Mouse (Mus musculus): ENCODE measurements around the gene Srxn1. TPM values are rescaled to one million over a fixed set of nuclear protein-coding genes. Genes with fewer than 3 reads are reported as not detected.

Gene Srxn1
- polyA plus RNA-seq, 1 experiment from 2014 or later: 18.7 TPM

GRCm38 (mm10) chr2:152155414-152156208 is 50.3 kb downstream of the Srxn1 start:
- 56% methylated on average over 7 of the region's 7 CpGs for WGBS
- no peak overlapping the region for H3K4me3 ChIP-seq
- DNase-seq (ENCODE audit: low spot score): no peak

DNA sequence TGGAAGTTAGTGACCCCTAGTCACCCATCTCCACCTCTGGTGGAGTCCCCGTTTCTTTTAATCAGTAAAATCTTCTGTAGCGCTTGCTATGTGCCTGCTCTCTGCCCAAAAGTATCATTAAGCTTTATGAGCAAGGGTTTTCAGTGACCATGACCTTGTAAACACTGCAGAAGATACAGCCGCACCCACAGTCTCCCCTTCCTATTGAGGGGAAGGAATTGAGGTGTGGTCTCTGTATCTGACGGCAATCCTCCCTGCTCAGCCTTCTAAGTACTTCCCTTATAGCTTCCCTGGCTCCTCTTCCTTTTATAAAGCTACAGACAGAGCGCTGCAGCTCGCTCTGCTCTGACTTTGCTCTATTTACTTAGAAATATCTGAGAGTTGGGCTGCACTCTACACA is 51.2 kb downstream of the Srxn1 start:
- DNase-seq (ENCODE audit: low spot score): no peak
- no peaks in the 10 kb centered on the region for H3K36me3 ChIP-seq
- H3K4me1 ChIP-seq (replicated peaks): peaks cover 14% of the 10 kb centered on the region
- no peak overlapping the region for H3K4me3 ChIP-seq
- 88% methylated on average over 6 of the region's 6 CpGs for WGBS
- no peaks in the 10 kb centered on the region for H3K27me3 ChIP-seq (ENCODE audit: insufficient read depth, poor library complexity, severe bottlenecking)
- H3K27ac ChIP-seq: no peak overlapping the region
- 0 out of 2 replicates have a peak, but pooled peaks cover 7% of the 10 kb centered on the region for H3K9me3 ChIP-seq

More at GRCm38 (mm10) chr2:152155414-152156208, 50.3 kb downstream of the Srxn1 start:
- peak overlapping the region; percentile 57 for H3K27ac ChIP-seq
- 0 out of 2 replicates have a peak, but pooled peaks cover 7% of the 10 kb centered on the region for H3K9me3 ChIP-seq
- H3K27me3 ChIP-seq (ENCODE audit: insufficient read depth, poor library complexity, severe bottlenecking): peaks cover 3% of the 10 kb centered on the region; the same call in 1 of the 2 replicates
- no peaks in the 10 kb centered on the region for H3K36me3 ChIP-seq
- peaks cover 14% of the 10 kb centered on the region for H3K4me1 ChIP-seq (replicated peaks)

- WGBS: 89% methylated on average over 1 of the region's 1 CpGs
- no peak for DNase-seq (ENCODE audit: low spot score)
- H3K36me3 ChIP-seq: no peaks in the 10 kb centered on the region
Observed at GRCm38 (mm10) chr2:152159487-152159886, 54.2 kb downstream of the Srxn1 start.

More at GRCm38 (mm10) chr2:152159487-152159886, 54.2 kb downstream of the Srxn1 start:
- no peak overlapping the region for H3K27ac ChIP-seq
- peaks cover 8% of the 10 kb centered on the region for H3K4me1 ChIP-seq (replicated peaks)
- no peak overlapping the region for H3K4me3 ChIP-seq
- no peaks in the 10 kb centered on the region for H3K27me3 ChIP-seq (ENCODE audit: insufficient read depth, poor library complexity, severe bottlenecking)
- 0 out of 2 replicates have a peak, but pooled peaks cover 7% of the 10 kb centered on the region for H3K9me3 ChIP-seq

Other genes starting within 250 kb of the Srxn1 start
- gene Angpt4, start 194.3 kb upstream of the Srxn1 start, polyA plus RNA-seq (2016; fragmentation: Nextera tagmentation; extraction: Ambion mirVana): 0.22 and 0.31 TPM in 2 replicates
- 99.4 and 149 TPM in 2 replicates for gene Fam110a, start 125.3 kb upstream of the Srxn1 start, polyA plus RNA-seq (2016; fragmentation: Nextera tagmentation; extraction: Ambion mirVana)
- 0.90 and 1.3 TPM in 2 replicates for gene Slc52a3, start 109.0 kb upstream of the Srxn1 start, polyA plus RNA-seq (2016; fragmentation: Nextera tagmentation; extraction: Ambion mirVana)
- 5.5 and 19.0 TPM in 2 replicates for gene Scrt2, start 24.0 kb upstream of the Srxn1 start, polyA plus RNA-seq (2016; fragmentation: Nextera tagmentation; extraction: Ambion mirVana)
- 5.2 and 7.6 TPM in 2 replicates for gene Tcf15, start 38.0 kb downstream of the Srxn1 start, polyA plus RNA-seq (2016; fragmentation: Nextera tagmentation; extraction: Ambion mirVana)
- gene Csnk2a1, start 121.3 kb downstream of the Srxn1 start, polyA plus RNA-seq (2016; fragmentation: Nextera tagmentation; extraction: Ambion mirVana): 83.7 and 91.3 TPM in 2 replicates
- gene Tbc1d20, start 188.3 kb downstream of the Srxn1 start, polyA plus RNA-seq (2016; fragmentation: Nextera tagmentation; extraction: Ambion mirVana): 27.7 and 30.0 TPM in 2 replicates
- 91.4 and 93.2 TPM in 2 replicates for gene Rbck1, start 227.1 kb downstream of the Srxn1 start, polyA plus RNA-seq (2016; fragmentation: Nextera tagmentation; extraction: Ambion mirVana)
- 1.3 and 3.0 TPM in 2 replicates for gene Trib3, start 238.5 kb downstream of the Srxn1 start, polyA plus RNA-seq (2016; fragmentation: Nextera tagmentation; extraction: Ambion mirVana)